Mouse (Mus musculus): ENCODE data around the gene Gucy2g.

- no peak for TF ChIP-seq CTCF (IDR thresholded peaks at IDR 0.05; ENCODE audit: insufficient read depth, low read length)
- TF ChIP-seq POLR2A (IDR thresholded peaks at IDR 0.05; ENCODE audit: borderline replicate concordance, extremely low read depth, low read depth, low read length): no peak
Measured at GRCm38 (mm10) chr19:55247991-55248520, 7.0 kb upstream of the Gucy2g start.

Data from lung, adult 2 months (tissue).